Mouse (Mus musculus): ENCODE results near the gene Scai.
"Not testable (repeated sequence)": the region's sequence is repeated elsewhere in the genome, so short reads cannot be mapped to it uniquely, and the experiment has no call there.

- TF ChIP-seq CTCF (conservative IDR thresholded peaks at IDR 0.05; ENCODE audit: insufficient read depth, insufficient read length, low read depth, low read length); POLR2A (IDR thresholded peaks at IDR 0.05; ENCODE audit: low read depth, low read length): not testable (repeated sequence)
These were observed 90.6 kb downstream of the Scai start for GRCm38 (mm10) chr2:39099951-39100350.

Data from kidney, adult 2 months (tissue).